Mouse (Mus musculus): ENCODE measurements around the gene Ankrd22. TPM values are rescaled to one million over a fixed set of nuclear protein-coding genes. Genes with fewer than 3 reads are reported as not detected.

The Ankrd22 gene
- polyA plus RNA-seq, 1 experiment from 2014 or later, result 0.19 TPM

DNA sequence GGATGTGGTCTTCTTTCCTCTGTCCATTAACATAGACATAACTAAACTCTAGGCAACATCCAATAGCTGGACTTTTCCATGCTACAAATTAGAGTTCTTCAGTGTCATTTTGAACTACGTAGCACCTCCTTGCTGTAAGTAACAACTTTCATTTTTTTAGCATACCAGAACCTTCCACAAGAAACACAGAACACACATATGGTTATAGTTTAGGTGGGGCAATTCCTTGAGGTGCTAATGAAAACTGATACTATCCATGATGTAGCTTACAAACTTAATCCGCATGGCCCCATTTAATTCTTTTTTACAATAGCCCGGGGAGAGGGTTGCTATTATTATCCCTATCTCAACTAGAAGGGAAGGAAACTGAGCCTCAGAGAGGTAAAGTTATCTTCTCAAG, 8.2 kb upstream of the Ankrd22 start:
- WGBS, result 91% methylated on average over 3 of the region's 3 CpGs
- Histone ChIP-seq H3K4me1 (no peaks in the 10 kb centered on the region), H3K4me3 (no peak overlapping the region), H3K4me2 (replicated peaks) (no peak overlapping the region), H3K9ac (no peak overlapping the region), H3K27ac (no peak overlapping the region), H3K9me3 (no peaks in the 10 kb centered on the region), H3K27me3 (replicated peaks) (no peaks in the 10 kb centered on the region), H3K36me3 (no peaks in the 10 kb centered on the region)
- no peak for ATAC-seq (ENCODE audit: low FRiP score, low read depth)

DNA sequence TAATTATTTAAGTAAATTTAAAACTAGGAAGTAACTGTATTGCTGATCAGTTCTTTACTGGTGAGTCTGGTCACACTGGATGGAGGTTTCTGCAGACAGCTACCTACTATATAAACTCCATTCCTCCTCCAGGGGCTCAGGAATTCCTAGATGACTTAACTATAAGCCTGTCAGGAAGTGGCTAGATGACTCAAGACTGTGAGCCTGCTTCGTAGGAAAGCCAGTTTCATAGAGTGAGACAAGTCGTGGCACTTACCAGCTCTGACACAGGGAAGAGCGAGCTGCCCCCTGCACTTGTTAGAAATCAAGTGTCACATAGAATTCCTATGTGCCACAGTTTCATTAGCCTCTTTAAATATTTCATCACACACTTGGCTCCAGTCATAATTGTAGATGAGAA, 5.3 kb upstream of the Ankrd22 start:
- Histone ChIP-seq H3K4me1 (no peaks in the 10 kb centered on the region), H3K27ac (no peak overlapping the region), H3K4me3 (no peak overlapping the region), H3K4me2 (replicated peaks) (no peak overlapping the region), H3K9me3 (no peaks in the 10 kb centered on the region), H3K27me3 (replicated peaks) (no peaks in the 10 kb centered on the region), H3K36me3 (no peaks in the 10 kb centered on the region), H3K9ac (no peak overlapping the region)
- 73% methylated on average over 3 of the region's 3 CpGs for WGBS
- ATAC-seq (ENCODE audit: low FRiP score, low read depth), result no peak

DNA sequence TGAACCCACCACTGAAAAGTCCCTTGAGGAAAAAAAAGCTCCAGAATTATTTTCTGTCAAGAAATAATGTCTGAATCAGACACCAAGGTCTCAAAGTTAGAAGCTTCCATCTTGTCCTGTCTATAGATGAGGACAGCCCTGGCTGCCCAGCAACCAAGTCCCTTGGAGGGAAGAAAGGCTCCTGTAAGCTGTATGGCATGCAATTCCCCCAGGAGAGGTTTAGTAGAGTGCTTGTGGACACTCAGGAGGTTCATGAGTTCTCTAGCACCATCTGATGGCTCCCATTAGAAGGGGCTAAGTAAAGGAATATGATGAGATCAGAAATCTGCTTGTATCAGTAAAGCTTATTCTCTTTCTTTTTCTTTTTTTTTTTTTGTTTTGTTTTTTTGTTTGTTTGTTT, 3.3 kb upstream of the Ankrd22 start:
- Histone ChIP-seq H3K36me3 (no peaks in the 10 kb centered on the region), H3K4me2 (replicated peaks) (no peak overlapping the region), H3K4me1 (no peaks in the 10 kb centered on the region), H3K9ac (no peak overlapping the region), H3K9me3 (no peaks in the 10 kb centered on the region), H3K27me3 (replicated peaks) (no peaks in the 10 kb centered on the region), H3K4me3 (no peak overlapping the region), H3K27ac (no peak overlapping the region)
- ATAC-seq (ENCODE audit: low FRiP score, low read depth), result no peak

DNA sequence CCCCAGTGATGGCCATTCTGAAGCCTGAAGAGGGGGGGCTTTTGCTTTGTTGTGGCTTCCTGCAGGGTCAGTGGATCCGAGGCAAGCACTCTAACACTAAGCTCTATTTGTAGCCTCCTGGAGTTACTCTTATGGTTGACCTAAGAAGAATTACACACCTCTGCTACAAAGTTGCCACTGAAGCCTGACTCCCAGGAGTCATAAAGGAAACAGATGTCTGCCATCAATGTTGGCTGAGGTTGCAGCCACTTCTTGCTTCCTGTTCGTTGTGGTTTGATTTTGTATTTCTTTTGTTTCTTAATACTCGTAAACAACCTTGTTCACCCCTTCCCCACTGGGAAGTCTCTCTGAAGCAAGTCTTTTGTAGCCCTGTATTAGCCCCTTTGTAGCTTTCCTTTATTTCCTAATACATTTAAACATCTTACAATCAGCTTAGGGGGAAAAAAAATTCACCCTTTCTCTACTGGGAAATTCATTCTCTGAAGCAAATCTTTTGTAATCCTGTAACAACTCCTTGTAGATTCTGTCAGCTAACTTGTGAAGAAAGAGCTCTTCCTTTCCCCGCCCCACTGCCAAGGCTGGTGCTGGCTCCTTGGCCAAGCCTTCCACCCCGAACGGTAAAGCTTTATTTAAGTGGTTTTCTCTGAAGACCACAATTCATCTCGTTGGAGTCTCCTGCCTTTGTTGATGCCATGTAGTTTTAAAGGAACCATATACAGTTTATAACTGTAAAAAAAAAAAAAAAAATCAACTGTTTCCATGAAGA, 2.2 kb upstream of the Ankrd22 start:
- no peaks in the 10 kb centered on the region for H3K4me1 ChIP-seq
- H3K4me2 ChIP-seq (replicated peaks), result no peak overlapping the region

DNA sequence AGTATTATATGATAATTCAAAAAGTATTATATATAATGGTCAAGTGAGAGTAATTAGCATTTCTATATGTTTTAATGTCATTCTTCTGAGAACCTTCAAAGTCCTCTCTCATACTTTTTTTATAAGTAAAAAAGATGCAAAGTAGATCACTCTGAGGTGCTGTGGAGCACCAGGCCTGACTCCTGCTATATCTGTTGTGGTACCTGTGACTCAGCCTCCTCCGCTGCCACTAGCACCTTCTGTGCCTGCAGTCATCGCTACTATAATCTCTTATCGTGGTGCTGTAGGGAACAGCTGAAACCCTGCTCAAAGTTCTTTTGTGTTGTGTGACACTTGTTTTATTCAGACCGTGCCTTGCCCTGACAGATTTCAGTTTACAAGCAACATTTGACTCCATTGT, 533 bp upstream of the Ankrd22 start:
- no peak overlapping the region for H3K4me2 ChIP-seq (replicated peaks)
- no peaks in the 10 kb centered on the region for H3K4me1 ChIP-seq
- no peak overlapping the region for H3K27ac ChIP-seq
- H3K9ac ChIP-seq, result no peak overlapping the region
- H3K36me3 ChIP-seq, result no peaks in the 10 kb centered on the region
- H3K4me3 ChIP-seq, result no peak overlapping the region
- H3K9me3 ChIP-seq, result no peaks in the 10 kb centered on the region
- WGBS, result 79% methylated on average over 4 of the region's 4 CpGs
- no peak for ATAC-seq (ENCODE audit: low FRiP score, low read depth)
- H3K27me3 ChIP-seq (replicated peaks), result no peaks in the 10 kb centered on the region

More for the DNA sequence above, 2.2 kb upstream of the Ankrd22 start:
- H3K9ac ChIP-seq, result no peak overlapping the region
- 41% methylated on average over 7 of the region's 7 CpGs for WGBS
- no peak overlapping the region for H3K4me3 ChIP-seq
- no peak overlapping the region for H3K27ac ChIP-seq
- ATAC-seq (ENCODE audit: low FRiP score, low read depth), result no peak
- H3K9me3 ChIP-seq, result no peaks in the 10 kb centered on the region
- no peaks in the 10 kb centered on the region for H3K36me3 ChIP-seq
- no peaks in the 10 kb centered on the region for H3K27me3 ChIP-seq (replicated peaks)

DNA sequence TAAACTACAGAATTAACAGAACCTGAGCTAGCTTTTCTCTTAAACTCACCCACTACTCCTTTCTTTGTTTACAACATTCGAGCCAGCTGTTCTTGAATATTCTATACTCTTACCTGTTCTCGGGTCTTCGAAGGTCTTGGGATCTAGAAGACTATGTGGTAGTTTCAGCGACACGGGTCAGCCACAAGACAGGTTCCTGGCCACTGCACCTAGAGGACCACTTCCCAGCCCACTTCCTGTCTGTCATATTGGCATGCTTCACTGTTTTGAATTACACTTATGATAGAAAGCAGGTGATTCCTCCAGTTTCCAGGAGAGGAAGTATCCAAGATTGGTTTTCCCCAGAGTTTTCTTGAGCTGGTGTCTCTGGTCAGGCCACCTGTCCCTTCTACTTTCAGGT, 3.2 kb downstream of the Ankrd22 start:
- no peak overlapping the region for H3K27ac ChIP-seq
- no peak for ATAC-seq (ENCODE audit: low FRiP score, low read depth)
- H3K4me3 ChIP-seq, result no peak overlapping the region
- H3K9ac ChIP-seq, result no peak overlapping the region
- H3K36me3 ChIP-seq, result no peaks in the 10 kb centered on the region
- no peak overlapping the region for H3K4me2 ChIP-seq (replicated peaks)
- no peaks in the 10 kb centered on the region for H3K9me3 ChIP-seq
- H3K27me3 ChIP-seq (replicated peaks), result no peaks in the 10 kb centered on the region
- 92% methylated on average over 5 of the region's 5 CpGs for WGBS
- H3K4me1 ChIP-seq, result no peaks in the 10 kb centered on the region

DNA sequence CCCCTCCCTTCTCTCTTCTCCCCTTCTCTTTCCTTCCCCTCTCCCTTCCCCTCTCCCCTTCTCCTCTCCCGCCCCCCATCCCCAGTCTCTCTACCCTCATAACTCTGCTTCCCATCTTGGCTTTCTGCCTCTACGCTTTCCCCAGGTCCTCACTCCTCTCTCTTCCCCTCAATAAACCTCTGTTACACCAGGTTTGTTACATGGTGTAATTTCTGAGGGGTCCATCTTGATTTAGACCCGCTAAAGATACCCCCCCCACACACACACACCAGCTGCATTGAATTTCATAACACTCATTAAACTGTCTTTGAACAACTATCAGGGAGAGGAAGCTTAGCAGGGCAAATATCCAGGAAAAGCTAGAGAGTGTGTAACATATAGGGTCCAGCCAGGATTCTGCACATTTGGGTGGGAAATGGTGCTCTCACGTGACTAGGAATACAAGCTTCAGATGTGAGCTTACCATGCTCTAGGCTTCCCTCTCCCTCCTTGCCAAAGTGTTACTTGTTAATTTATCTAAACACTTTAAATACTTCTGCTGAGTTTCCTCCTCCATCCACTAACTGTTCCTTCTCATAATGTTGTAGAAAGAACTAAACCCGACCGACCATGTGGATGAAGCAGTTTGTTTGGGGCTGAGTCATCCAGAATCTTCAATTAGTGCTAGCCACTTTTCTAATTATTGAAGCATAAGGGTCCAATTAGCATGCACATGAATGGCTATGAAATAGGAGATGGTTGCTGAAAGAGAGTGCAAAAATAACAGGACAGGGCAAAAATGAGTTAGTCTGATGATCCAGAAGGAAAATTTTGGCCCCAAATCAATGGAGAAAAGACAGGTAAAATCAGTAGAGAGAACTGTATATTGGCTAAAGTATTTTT, 12.3 kb downstream of the Ankrd22 start:
- ATAC-seq (ENCODE audit: low FRiP score, low read depth), result no peak
- no peaks in the 10 kb centered on the region for H3K4me1 ChIP-seq
- no peak overlapping the region for H3K4me2 ChIP-seq (replicated peaks)
- 90% methylated on average over 6 of the region's 6 CpGs for WGBS
- H3K9ac ChIP-seq, result no peak overlapping the region
- no peak overlapping the region for H3K27ac ChIP-seq
- H3K4me3 ChIP-seq, result no peak overlapping the region
- H3K27me3 ChIP-seq (replicated peaks), result no peaks in the 10 kb centered on the region
- H3K36me3 ChIP-seq, result no peaks in the 10 kb centered on the region
- no peaks in the 10 kb centered on the region for H3K9me3 ChIP-seq

DNA sequence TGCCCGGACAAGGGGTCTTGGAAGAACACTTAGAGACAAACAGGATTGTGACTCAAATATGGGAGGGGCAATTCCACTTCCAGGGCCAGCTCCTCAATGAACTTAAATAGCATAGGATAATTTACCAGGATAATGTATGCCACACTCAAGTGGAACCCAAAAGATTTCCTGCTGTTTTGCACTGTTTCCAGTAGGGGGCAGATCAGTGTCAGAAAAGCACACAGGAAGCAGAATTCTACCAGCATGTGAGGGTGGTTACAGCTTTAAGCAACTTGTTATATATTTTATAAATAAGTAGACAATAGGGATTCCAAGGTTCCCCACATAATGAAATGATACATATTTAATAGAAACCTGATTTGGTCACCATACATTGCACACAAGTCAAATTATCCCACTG, 13.9 kb downstream of the Ankrd22 start:
- Histone ChIP-seq H3K4me2 (replicated peaks) (no peak overlapping the region), H3K4me1 (no peaks in the 10 kb centered on the region), H3K9ac (no peak overlapping the region), H3K27me3 (replicated peaks) (no peaks in the 10 kb centered on the region), H3K27ac (no peak overlapping the region), H3K4me3 (no peak overlapping the region), H3K36me3 (no peaks in the 10 kb centered on the region), H3K9me3 (no peaks in the 10 kb centered on the region)
- WGBS, result 81% methylated on average over 1 of the region's 1 CpGs
- no peak for ATAC-seq (ENCODE audit: low FRiP score, low read depth)

DNA sequence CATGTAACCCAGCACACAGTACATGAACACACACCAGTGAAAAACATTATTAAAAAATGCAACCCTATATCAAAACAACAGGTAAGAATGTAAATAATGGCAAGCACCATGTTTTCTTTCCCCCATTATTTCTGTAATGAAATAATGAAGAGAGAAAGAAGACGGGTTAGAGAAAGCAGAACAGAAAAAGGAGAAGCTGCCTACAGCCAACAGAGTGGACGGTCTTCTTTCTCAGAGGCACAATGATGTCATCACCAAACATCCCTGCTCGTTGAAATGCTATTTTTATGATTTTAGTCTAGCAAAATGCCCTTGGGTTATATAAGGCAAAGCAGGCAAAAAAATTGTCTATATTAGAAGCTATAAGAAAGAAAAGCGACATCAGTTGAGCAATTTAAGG, 17.4 kb downstream of the Ankrd22 start:
- WGBS, result 86% methylated on average over 4 of the region's 4 CpGs
- no peak for ATAC-seq (ENCODE audit: low FRiP score, low read depth)

DNA sequence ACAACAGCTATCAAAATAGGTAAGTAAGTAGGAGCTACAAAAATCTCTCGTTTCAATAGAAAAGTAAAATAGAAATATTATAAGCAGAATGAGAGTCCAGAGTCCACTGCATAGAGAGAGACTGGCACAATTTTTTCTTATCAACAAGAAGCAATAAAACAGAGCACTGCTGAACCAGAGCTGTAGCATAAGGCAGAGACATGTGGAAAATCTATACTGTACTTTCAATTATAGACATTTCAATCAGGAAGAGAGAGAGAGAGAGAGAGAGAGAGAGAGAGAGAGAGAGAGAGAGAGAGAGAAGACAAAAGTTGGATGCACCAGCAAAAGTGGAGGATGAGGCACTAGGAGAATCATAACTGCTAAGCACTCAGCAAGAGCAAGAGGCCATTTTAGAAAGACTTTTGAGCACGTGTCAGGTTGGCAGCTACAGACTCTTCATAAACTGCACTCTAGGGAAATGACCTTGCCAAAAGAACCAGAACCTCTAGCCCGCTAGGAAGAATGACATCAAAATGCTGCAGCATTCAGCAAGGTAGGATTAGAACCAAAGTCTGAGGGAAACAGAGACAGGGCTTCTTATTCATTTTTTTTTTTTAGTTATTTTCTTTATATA, 26.3 kb downstream of the Ankrd22 start:
- no peak for ATAC-seq (ENCODE audit: low FRiP score, low read depth)
- Histone ChIP-seq H3K4me1 (no peaks in the 10 kb centered on the region), H3K9ac (no peak overlapping the region), H3K4me2 (replicated peaks) (no peak overlapping the region), H3K27ac (no peak overlapping the region), H3K36me3 (no peaks in the 10 kb centered on the region), H3K4me3 (no peak overlapping the region), H3K9me3 (no peaks in the 10 kb centered on the region), H3K27me3 (replicated peaks) (no peaks in the 10 kb centered on the region)
- WGBS, result 83% methylated on average over 3 of the region's 3 CpGs

More for the DNA sequence above, 17.4 kb downstream of the Ankrd22 start:
- H3K9ac ChIP-seq, result no peak overlapping the region
- no peaks in the 10 kb centered on the region for H3K9me3 ChIP-seq
- no peaks in the 10 kb centered on the region for H3K4me1 ChIP-seq
- no peaks in the 10 kb centered on the region for H3K36me3 ChIP-seq
- H3K4me2 ChIP-seq (replicated peaks), result no peak overlapping the region
- no peak overlapping the region for H3K4me3 ChIP-seq
- no peaks in the 10 kb centered on the region for H3K27me3 ChIP-seq (replicated peaks)
- H3K27ac ChIP-seq, result no peak overlapping the region

DNA sequence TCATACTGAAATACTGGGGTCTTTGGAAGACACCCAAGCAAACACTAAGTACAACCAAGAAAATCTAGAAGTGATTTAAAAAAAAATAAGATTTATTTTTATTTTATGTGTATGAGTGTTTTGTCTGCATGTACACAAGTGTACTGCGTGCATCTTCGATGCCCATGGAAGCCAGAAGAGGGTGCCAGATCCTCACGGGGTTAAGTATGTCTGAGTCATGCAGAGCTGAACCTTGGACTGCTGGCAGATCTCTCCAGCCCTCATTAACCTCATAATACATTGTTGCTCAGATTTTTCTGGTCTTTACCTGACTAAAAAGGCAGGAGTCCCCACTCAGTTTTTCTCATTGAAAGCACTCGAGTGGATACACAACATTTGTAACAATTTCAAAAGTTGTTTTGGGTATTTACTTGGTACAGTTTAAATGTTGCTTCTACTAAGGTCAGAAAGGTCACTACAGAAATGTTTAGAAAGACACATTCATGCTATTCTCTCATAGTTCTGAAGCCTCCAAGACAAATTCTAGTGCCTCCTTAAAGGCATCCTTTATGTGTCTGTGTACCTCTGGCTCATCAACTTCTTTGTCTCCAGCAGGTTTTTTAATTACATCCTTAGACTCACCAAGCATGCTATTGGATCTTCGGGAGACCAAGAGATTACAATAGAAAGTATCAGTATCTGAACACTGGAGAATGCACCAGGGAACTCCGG, 27.0 kb downstream of the Ankrd22 start:
- H3K9me3 ChIP-seq, result no peaks in the 10 kb centered on the region
- H3K4me1 ChIP-seq, result no peaks in the 10 kb centered on the region
- no peaks in the 10 kb centered on the region for H3K36me3 ChIP-seq
- H3K4me2 ChIP-seq (replicated peaks), result no peak overlapping the region
- H3K4me3 ChIP-seq, result no peak overlapping the region
- no peak for ATAC-seq (ENCODE audit: low FRiP score, low read depth)
- no peak overlapping the region for H3K9ac ChIP-seq
- H3K27ac ChIP-seq, result no peak overlapping the region
- no peaks in the 10 kb centered on the region for H3K27me3 ChIP-seq (replicated peaks)
- 88% methylated on average over 6 of the region's 6 CpGs for WGBS
